Mouse (Mus musculus) thymus, adult 2 months (tissue): ENCODE results near the gene Efcc1.

Experiments
- CTCF ChIP-seq: fragments of 200-500 bp; IDR thresholded peaks from 2 replicates; pipeline ENCODE4 v1.5.1; 2012; ENCODE audit warnings: mild to moderate bottlenecking, control low read depth, low read length, moderate library complexity, borderline replicate concordance; ENCODE audit not compliant: control insufficient read depth, poor library complexity, insufficient read depth; ENCODE audit errors: extremely low read depth
- POLR2A ChIP-seq: fragments of 200-500 bp; IDR thresholded peaks from 2 replicates; pipeline ENCODE4 v1.6.1; 2012; ENCODE audit warnings: mild to moderate bottlenecking, low read length, control low read depth, moderate library complexity; ENCODE audit not compliant: control insufficient read depth, poor library complexity, insufficient read depth; ENCODE audit errors: extremely low read depth

DNA sequence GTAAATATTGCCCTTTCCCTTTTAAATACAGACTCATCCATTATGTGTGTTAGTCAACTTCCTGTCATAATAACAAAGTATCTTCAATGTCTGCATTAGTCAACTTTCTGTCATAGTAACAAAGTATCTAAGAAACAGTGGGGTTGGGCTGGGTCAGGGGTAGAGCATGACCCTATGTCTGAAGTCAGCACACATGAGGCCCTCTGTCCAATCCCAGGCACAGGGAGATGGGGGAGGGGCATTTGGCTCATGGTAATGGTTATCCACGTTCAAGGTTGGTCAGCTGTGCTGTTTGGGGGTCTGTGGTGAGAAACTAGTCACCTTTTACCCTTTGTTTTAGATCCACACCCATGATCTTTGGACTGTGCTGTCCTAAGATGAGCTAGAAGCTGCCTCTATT is 14.6 kb downstream of the Efcc1 start:
- TF ChIP-seq POLR2A = no peak
- TF ChIP-seq CTCF = no peak
